Mouse (Mus musculus) CD4-positive, CD25-positive, alpha-beta regulatory T cell, adult 4 months (primary cell): ENCODE measurements around the gene Col7a1. TPM values are rescaled to one million over a fixed set of nuclear protein-coding genes. Genes with fewer than 3 reads are reported as not detected.

ENCODE experiments used
- ATAC-seq: one replicate; pipeline ENCODE4 v1.8.0; 2017
- polyA plus RNA-seq, 2 experiments: library from polyadenylated mRNA; unstranded; fragments of 100-300 nt; shearing (Covaris generic); gene quantifications; one replicate each; pipeline ENCODE4 v1.2.1; 2017

Col7a1 gene
- polyA plus RNA-seq, 2 experiments from 2014 or later, result not detected

GRCm38 (mm10) chr9:108987704-108988350 is 34.4 kb downstream of the Col7a1 start:
- ATAC-seq, result no peak

- ATAC-seq, result no peak
Observed at GRCm38 (mm10) chr9:108989802-108990461, 36.5 kb downstream of the Col7a1 start.

GRCm38 (mm10) chr9:108990462-108990820 is 37.1 kb downstream of the Col7a1 start:
- no peak for ATAC-seq

- peak; percentile 96 for ATAC-seq
Observed at GRCm38 (mm10) chr9:108991428-108992084, 38.2 kb downstream of the Col7a1 start, which contains the start of gene Pfkfb4. Pfkfb4 (plus strand) TSS chr9:108991778.

GRCm38 (mm10) chr9:108992085-108992469 is 38.7 kb downstream of the Col7a1 start:
- no peak for ATAC-seq

GRCm38 (mm10) chr9:108992620-108993361 is 39.4 kb downstream of the Col7a1 start:
- ATAC-seq, result no peak

- no peak for ATAC-seq
Observed at GRCm38 (mm10) chr9:108996411-108996810, 43.0 kb downstream of the Col7a1 start.

- no peak for ATAC-seq
Observed at GRCm38 (mm10) chr9:108998287-108999166, 45.1 kb downstream of the Col7a1 start.

GRCm38 (mm10) chr9:108999167-108999526 is 45.8 kb downstream of the Col7a1 start:
- ATAC-seq, result no peak

GRCm38 (mm10) chr9:109000726-109001125 is 47.3 kb downstream of the Col7a1 start:
- ATAC-seq, result peak; percentile 89

GRCm38 (mm10) chr9:109003201-109003600 is 49.8 kb downstream of the Col7a1 start:
- ATAC-seq, result no peak

GRCm38 (mm10) chr9:109007025-109007780 is 53.8 kb downstream of the Col7a1 start:
- ATAC-seq, result no peak

GRCm38 (mm10) chr9:109008081-109008480 is 54.7 kb downstream of the Col7a1 start:
- no peak for ATAC-seq

- ATAC-seq, result no peak
Observed at GRCm38 (mm10) chr9:109008994-109009635, 55.7 kb downstream of the Col7a1 start.

GRCm38 (mm10) chr9:109009636-109010315 is 56.4 kb downstream of the Col7a1 start:
- ATAC-seq, result no peak

GRCm38 (mm10) chr9:109010316-109010690 is 56.9 kb downstream of the Col7a1 start:
- ATAC-seq, result no peak

- no peak for ATAC-seq
Observed at GRCm38 (mm10) chr9:109015397-109015796, 62.0 kb downstream of the Col7a1 start.

GRCm38 (mm10) chr9:109016973-109017604 is 63.7 kb downstream of the Col7a1 start:
- ATAC-seq, result no peak

GRCm38 (mm10) chr9:109021428-109021827 is 68.0 kb downstream of the Col7a1 start:
- no peak for ATAC-seq
